Mouse (Mus musculus) G1E (cell line): ENCODE measurements around the gene Dolpp1.

Experiments used
- CTCF ChIP-seq: IDR thresholded peaks from 2 replicates; pipeline ENCODE4 v1.5.1; 2012; ENCODE audit warnings: low read depth, low read length, inconsistent platforms, mixed read lengths
- GATA1 ChIP-seq: IDR thresholded peaks from 2 replicates; pipeline ENCODE4 v1.6.1; 2012; ENCODE audit warnings: borderline replicate concordance, low read length, inconsistent platforms, mixed read lengths
- POLR2AphosphoS5 ChIP-seq: IDR thresholded peaks from 2 replicates; pipeline ENCODE4 v1.6.1; 2012; ENCODE audit warnings: low read depth, low read length, inconsistent platforms; ENCODE audit not compliant: insufficient replicate concordance
- TAL1 ChIP-seq: conservative IDR thresholded peaks from 2 replicates; pipeline ENCODE4 v1.6.1; 2012; ENCODE audit warnings: low read depth, low read length, inconsistent platforms, mixed read lengths

- TF ChIP-seq CTCF (no peak), GATA1 (no peak), TAL1 (no peak), POLR2AphosphoS5 (no peak)
Measured at GRCm38 (mm10) chr2:30397986-30398512, 6.0 kb downstream of the Dolpp1 start.
